Mouse (Mus musculus) lung, postnatal 0 days (tissue): ENCODE data around the gene Coq2.

Source experiments
- CTCF ChIP-seq: IDR thresholded peaks from 2 replicates; pipeline ENCODE4 v1.5.1; 2016; ENCODE audit warnings: antibody characterized with exemption, mild to moderate bottlenecking
- EP300 ChIP-seq: IDR thresholded peaks from 2 replicates; pipeline ENCODE4 v1.6.1; 2016; ENCODE audit warnings: antibody characterized with exemption, mild to moderate bottlenecking, control low read depth

DNA sequence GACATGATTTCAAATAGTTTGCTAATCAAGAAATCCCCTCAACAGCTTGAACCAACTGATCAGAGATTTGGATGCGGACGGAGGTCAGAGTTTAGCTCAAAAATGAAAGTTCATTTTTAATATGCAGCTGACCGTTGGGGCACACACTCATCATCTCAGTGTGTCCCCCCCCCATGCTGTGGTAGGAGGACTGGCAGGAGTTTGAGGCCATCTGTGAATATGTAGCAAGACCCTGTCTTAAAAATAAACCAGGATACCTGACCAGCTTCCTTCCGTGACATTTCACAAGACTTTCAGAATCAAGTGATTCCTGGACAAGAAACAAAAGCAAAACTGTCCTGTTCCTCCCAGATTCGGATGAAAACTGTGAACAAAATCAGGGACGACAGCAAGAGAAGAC, 34.1 kb upstream of the Coq2 start:
- no peak for TF ChIP-seq CTCF
- no peak for TF ChIP-seq EP300
